Mouse (Mus musculus) erythroblast, embryonic 14.5 days (primary cell): ENCODE results near the gene Pon1. TPM values are rescaled to one million over a fixed set of nuclear protein-coding genes. Genes with fewer than 3 reads are reported as not detected.

Experiments used
- H3K27me3 ChIP-seq: 2 replicates; pipeline ENCODE4 v1.6.1; 2012; ENCODE audit warnings: inconsistent platforms; ENCODE audit not compliant: control insufficient read depth
- H3K36me3 ChIP-seq: 2 replicates; pipeline ENCODE4 v1.6.1; 2012; ENCODE audit warnings: mild to moderate bottlenecking, inconsistent platforms; ENCODE audit not compliant: control insufficient read depth
- H3K4me1 ChIP-seq: 2 replicates; pipeline ENCODE4 v1.6.1; 2012; ENCODE audit warnings: inconsistent platforms; ENCODE audit not compliant: control insufficient read depth
- H3K4me3 ChIP-seq: replicated peaks from 2 replicates; pipeline ENCODE3; 2012; ENCODE audit warnings: moderate library complexity, mild to moderate bottlenecking, inconsistent platforms
- H3K9me3 ChIP-seq: 2 replicates; pipeline ENCODE4 v1.6.1; 2012; ENCODE audit warnings: low read length, inconsistent platforms, mixed read lengths; ENCODE audit not compliant: control insufficient read depth
- GATA1 ChIP-seq: IDR thresholded peaks from 2 replicates; pipeline ENCODE4 v1.6.1; 2012; ENCODE audit warnings: low read length, inconsistent platforms, mixed read lengths
- TAL1 ChIP-seq: IDR thresholded peaks from 3 replicates; pipeline ENCODE4 v1.6.1; 2012; ENCODE audit warnings: low read length, inconsistent platforms, mixed read lengths
- polyA plus RNA-seq: library from polyadenylated mRNA; stranded (reverse); fragments of >175 nt; gene quantifications from 2 replicates; pipeline ENCODE4 v1.2.3, GENCODE M21; 2012

Pon1 gene
- polyA plus RNA-seq, 1 experiment, result not detected

DNA sequence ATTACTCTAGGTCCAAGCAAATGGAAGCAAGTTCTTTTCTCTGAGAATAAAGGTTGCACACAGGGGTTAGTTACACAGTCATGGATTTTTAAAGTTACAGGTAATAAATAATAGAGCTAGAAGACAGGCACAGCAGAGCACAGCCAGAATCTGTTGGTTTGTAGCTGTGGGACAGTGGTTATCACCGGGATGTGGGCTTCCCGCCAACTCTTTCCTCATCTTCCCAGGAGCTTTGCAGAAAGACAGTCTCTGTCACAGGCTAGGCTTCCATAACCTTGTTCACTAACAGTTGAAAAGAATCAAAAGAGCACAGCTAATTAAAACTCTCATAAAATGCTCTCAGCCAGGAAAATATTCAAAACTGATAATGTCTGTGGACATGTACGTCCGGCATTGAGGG lies 42.6 kb downstream of the Pon1 start:
- Histone ChIP-seq H3K36me3 (peaks cover 44% of the 10 kb centered on the region), H3K9me3 (no peaks in the 10 kb centered on the region), H3K4me1 (peaks cover 77% of the 10 kb centered on the region), H3K27me3 (no peaks in the 10 kb centered on the region), H3K4me3 (no peak overlapping the region)
- no peak for TF ChIP-seq GATA1
- TF ChIP-seq TAL1, result no peak

DNA sequence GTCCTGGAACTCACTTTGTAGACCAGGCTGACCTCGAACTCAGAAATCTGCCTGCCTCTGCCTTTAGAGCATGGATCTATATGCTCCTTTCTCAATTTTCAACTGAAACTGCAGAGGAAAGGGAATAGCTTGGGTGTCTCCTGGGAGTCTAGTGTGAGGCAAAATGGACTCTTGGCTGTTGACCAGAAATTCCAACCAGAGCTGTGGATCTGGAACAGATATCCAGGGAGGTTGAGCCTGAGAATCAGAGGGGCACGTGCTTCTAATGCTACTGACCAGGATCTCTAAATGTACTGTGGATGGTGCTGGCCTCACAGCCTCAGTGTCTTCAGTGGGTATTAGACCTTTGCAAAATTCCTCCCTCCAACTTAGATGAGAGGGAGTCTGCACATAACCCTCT lies 43.8 kb downstream of the Pon1 start:
- Histone ChIP-seq H3K9me3 (no peaks in the 10 kb centered on the region), H3K4me1 (peaks cover 76% of the 10 kb centered on the region), H3K27me3 (no peaks in the 10 kb centered on the region), H3K4me3 (no peak overlapping the region), H3K36me3 (peaks cover 50% of the 10 kb centered on the region)
- no peak for TF ChIP-seq GATA1
- no peak for TF ChIP-seq TAL1

DNA sequence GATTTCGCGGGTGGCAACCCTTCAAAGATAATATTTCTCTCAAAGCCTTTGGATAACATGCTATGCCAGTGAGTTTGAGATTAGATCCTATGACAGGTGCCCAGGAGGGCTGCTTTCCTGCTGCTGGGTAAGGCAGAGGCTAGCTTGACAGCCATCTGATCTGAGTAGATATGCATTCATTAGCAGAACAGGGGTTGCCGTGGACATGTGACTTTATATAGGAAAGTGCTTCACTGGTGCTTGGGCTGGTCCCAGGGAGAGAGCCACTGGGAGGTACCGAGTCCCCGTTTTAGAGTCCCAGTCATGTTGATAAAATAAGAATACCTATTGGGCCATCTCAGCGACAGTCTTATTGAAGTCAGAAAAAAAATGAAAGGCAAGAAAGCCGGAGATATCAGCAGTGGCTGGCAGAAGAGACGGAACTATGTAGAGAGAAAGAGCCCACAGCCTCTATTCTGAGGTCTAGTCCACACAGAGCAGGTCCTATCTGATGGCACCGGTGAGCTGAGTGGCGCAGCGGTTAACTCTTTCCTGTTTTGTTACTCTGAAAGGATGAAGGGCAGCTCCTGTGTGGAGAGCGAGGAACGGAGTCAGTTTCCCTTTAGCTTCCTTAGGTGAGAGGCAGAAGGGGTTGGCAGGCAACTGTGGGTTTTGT lies 46.1 kb downstream of the Pon1 start:
- Histone ChIP-seq H3K4me3 (peak overlapping the region; percentile 51), H3K36me3 (peaks cover 36% of the 10 kb centered on the region), H3K4me1 (peaks cover 55% of the 10 kb centered on the region), H3K9me3 (no peaks in the 10 kb centered on the region), H3K27me3 (no peaks in the 10 kb centered on the region)
- TF ChIP-seq GATA1 (peak; percentile 70), TAL1 (no peak)

DNA sequence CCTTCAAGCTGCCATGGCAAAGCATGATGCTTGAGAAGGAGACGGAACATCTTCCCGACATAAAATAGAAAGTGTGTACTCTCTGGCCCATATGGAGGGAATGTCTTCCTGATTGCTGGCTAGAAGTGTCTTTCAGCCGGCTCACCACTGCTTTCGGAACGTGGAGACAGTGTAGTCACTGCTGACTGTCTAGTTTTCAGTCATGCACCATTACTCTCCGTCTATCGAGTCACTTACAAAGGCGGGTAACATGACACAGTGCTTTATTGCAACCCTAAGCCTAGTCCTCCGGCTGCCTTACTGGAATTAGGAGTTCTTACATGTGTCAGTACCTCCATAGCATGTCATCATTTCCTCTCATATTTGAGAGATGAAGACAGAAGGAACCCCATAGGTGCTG lies 54.1 kb downstream of the Pon1 start:
- TF ChIP-seq GATA1, result no peak
- no peak for TF ChIP-seq TAL1
- Histone ChIP-seq H3K4me3 (no peak overlapping the region), H3K4me1 (no peaks in the 10 kb centered on the region; the same call in 1 of the 2 replicates), H3K36me3 (no peaks in the 10 kb centered on the region; the same call in 1 of the 2 replicates), H3K27me3 (no peaks in the 10 kb centered on the region), H3K9me3 (no peaks in the 10 kb centered on the region)

DNA sequence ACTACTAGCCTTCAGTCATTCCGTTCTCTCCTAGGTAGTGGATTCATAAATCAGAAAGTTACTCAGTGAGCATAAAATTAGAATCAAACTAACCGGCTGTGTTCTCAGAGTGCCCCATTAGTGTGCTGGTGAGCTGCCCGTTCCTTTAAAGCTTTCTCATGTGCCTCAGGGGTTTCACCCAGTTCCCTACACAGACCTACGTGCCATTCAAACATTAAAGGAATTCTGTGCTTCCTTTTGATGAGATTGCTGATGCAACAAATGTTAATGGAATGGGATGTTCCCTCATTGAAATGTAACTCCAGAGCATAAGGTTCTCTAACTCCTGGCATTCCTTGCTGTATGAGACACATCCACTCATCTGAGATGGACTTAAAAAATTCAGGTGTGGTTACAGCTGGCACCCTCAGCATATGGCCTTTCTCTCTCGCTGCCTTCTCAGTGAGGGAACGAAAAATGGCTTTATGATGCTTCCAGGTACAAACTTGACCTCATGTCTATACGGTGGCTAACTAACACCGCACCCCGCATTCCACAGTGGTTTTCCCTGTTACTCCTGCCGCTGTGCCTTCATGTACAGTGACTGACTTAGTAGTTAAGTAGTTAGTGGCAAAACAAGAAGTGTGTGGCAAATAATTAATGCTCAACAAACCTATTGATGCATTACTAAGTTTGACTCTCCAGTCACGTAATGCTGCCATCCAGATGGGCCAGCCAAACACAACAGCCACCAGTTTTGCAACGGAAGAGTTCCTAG lies 54.7 kb downstream of the Pon1 start:
- Histone ChIP-seq H3K4me1 (no peaks in the 10 kb centered on the region), H3K27me3 (no peaks in the 10 kb centered on the region), H3K36me3 (peaks cover under 1% of the 10 kb centered on the region; the same call in 1 of the 2 replicates), H3K4me3 (no peak overlapping the region), H3K9me3 (no peaks in the 10 kb centered on the region)
- no peak for TF ChIP-seq GATA1
- no peak for TF ChIP-seq TAL1

DNA sequence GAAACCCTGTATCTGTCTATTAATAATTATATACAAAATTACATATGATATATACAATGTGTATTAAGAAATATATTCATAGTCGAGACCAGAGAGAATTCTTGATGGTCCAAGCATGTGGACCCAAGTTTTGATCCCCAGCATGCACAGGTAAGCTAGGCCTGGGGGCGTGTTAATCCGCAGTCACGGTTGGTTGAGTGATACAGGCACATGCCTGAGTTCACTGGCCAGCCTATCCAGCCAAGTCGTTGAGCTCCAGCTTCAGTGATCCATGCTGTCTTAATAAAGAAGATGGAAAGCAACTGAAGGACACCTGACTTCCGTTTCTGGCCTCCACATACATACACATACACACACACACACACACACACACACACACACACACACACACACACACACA lies 57.7 kb downstream of the Pon1 start:
- Histone ChIP-seq H3K36me3 (peaks cover 2% of the 10 kb centered on the region; the same call in 1 of the 2 replicates), H3K4me3 (no peak overlapping the region), H3K27me3 (no peaks in the 10 kb centered on the region), H3K9me3 (no peaks in the 10 kb centered on the region), H3K4me1 (no peaks in the 10 kb centered on the region)
- no peak for TF ChIP-seq TAL1
- no peak for TF ChIP-seq GATA1

DNA sequence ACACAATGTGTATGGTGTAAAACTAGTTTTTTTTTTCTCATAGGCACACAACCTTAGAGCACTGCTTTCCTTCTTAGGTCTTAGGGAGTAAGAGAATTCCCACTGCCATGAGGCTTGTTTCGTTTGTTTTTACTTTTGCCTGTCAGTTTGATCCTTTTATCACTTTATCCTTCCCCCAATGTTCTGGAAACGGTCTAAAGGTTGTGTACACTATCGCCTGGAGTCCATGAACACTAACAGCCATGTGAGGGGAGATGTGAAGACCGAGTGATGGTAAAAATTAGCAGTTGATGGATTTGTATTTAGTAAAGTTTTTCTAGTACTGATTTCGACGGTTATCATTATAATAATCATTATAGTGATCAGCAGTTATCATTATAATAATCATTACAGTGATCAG lies 58.8 kb downstream of the Pon1 start:
- TF ChIP-seq TAL1 (no peak), GATA1 (no peak)
- Histone ChIP-seq H3K9me3 (no peaks in the 10 kb centered on the region), H3K36me3 (peaks cover 2% of the 10 kb centered on the region; the same call in 1 of the 2 replicates), H3K4me3 (no peak overlapping the region), H3K4me1 (peaks cover 2% of the 10 kb centered on the region; the same call in 1 of the 2 replicates), H3K27me3 (no peaks in the 10 kb centered on the region)

DNA sequence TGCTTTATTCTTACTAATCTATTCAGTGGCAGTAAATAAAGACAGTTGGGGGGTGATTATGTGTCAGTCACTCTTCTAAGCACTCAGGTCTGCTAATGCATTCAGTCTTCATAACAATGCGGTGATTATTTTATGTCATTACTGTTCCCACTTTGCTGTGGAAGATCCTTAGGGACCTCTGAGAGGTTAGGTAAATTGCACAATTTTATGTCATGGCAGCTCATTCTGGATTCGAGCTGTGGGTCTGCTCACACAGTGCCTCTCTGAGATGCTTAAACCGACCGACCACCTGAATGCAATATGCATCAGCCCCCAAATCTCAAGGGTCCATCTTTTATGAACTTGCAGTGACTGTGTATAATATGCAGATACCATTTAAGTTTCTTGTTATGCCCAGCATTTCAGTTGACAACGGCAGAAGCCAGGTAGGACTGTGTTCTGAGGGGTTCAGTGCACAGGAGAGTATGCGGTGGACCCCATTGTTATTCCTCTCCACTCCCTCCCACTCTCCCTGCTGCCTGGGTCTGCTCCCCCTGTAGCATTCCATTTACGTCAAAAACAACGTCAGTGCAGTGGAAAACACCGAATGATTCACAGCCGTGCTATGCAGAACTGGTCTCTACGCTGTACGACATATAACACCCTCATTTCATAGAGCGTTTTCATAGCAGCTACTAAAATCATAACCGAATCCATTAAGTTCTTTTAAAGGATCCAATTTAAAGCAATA lies 64.2 kb downstream of the Pon1 start:
- H3K4me3 ChIP-seq, result no peak overlapping the region
- peaks cover 2% of the 10 kb centered on the region; the same call in 1 of the 2 replicates for H3K4me1 ChIP-seq
- H3K9me3 ChIP-seq, result no peaks in the 10 kb centered on the region
- H3K36me3 ChIP-seq, result peaks cover 2% of the 10 kb centered on the region; the same call in 1 of the 2 replicates
- no peaks in the 10 kb centered on the region for H3K27me3 ChIP-seq
- no peak for TF ChIP-seq GATA1
- TF ChIP-seq TAL1, result no peak

DNA sequence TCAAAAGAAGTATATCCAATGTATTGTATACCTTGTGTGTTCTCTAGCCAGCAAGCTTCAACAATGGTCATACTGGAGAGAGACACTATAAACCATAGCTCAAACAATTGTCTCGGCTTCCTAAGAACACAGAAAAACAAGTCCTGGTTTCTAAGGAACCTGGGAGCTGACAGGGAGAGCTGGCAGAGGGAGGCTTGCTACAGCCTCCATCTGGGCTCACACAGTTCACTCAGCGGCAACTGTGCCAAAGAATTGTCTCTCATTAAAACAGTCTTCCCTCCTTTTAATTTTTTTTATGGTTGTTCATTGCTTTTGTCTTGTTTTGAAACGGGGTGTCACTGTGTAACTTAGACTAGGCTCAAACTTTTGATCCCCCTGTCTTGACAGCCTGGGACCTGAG lies 73.5 kb downstream of the Pon1 start:
- TF ChIP-seq GATA1 (no peak), TAL1 (no peak)
- no peaks in the 10 kb centered on the region for H3K4me1 ChIP-seq
- peaks cover 2% of the 10 kb centered on the region; the same call in 1 of the 2 replicates for H3K36me3 ChIP-seq
- H3K9me3 ChIP-seq, result no peaks in the 10 kb centered on the region
- H3K27me3 ChIP-seq, result no peaks in the 10 kb centered on the region
- H3K4me3 ChIP-seq, result no peak overlapping the region
